In the genomic region with DNA sequence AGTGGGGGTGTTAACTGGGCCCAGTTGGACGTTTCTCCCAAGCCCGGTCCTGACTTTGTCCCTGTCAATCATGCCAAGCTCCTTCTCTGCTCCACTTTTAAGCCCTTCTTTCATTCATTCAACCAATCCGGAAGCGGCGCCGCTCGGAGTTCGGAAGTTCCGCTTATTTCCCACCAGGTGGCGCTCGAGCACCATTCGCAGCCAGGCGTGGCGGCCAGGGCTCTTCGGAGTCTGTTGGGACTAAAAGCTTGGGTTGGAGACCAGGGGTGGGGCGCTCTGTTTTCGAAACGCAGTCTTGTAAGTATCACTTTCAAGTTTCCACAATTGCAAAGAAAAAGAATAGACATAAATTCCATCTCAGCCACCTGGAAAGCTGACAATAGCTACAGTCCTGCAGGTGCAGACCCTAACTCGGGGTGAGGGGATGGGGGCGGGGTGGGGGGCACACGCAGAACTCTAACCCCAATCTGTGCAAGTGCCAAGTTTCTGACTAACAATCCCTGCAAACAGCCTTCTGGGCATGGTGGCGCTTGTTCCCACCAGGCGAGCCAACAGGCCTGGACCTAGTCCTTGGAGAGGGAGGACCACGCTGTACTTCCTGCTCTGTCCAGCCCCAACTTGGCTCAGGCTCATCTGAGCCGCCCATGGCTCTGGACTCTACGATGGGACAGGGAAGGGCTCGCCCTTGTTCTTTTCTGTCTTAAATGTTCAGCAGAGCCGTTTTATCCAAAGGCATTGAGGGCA, we compare ENCODE assay signal across 9 mouse cellular contexts. TPM values are rescaled to one million over a fixed set of nuclear protein-coding genes. Genes with fewer than 3 reads are reported as not detected.
DNase-seq lines count a peak whose midpoint lies in the region; ATAC-seq and TF ChIP-seq lines count a peak whose summit lies in the region.
"Had no signal": no experiment of that assay in that cellular context is flagged by ENCODE, and none has a peak within 500 bp of the region (broad histone marks: within the 10 kb centered on the region; RNA-seq: fewer than 3 reads in every experiment).

No protein-coding gene starts in this region.

- TF ChIP-seq EP300 in liver, embryonic 14.5 days (IDR thresholded peaks at IDR 0.05; ENCODE audit: low read depth): no peak

- H3K4me2 ChIP-seq in heart, embryonic 14.5 days (ENCODE audit: low read length): peak overlapping the region; percentile 58
- peak overlapping the region; percentile 41; the same call in 1 of the 2 replicates for H3K4me2 ChIP-seq in liver, embryonic 14.5 days (ENCODE audit: low read depth)
- H3K4me2 ChIP-seq in stomach, embryonic 14.5 days (replicated peaks; ENCODE audit: low read depth, low read length): peak overlapping the region; percentile 25

- H3K36me3 ChIP-seq in heart, embryonic 14.5 days (ENCODE audit: control insufficient read depth, insufficient read depth, low read length): no peaks in the 10 kb centered on the region
- H3K36me3 ChIP-seq in liver, embryonic 14.5 days (replicated peaks; ENCODE audit: control insufficient read depth, insufficient read depth, low read depth): no peaks in the 10 kb centered on the region
- H3K36me3 ChIP-seq in stomach, embryonic 14.5 days (ENCODE audit: control insufficient read depth, insufficient read depth, low read length): no peaks in the 10 kb centered on the region

- TF ChIP-seq CTCF in liver, embryonic 14.5 days (IDR thresholded peaks at IDR 0.05; ENCODE audit: low read depth): peak; percentile 98

- no peak overlapping the region for H3K9ac ChIP-seq in heart, embryonic 14.5 days (ENCODE audit: low read length)
- no peak overlapping the region for H3K9ac ChIP-seq in liver, embryonic 14.5 days (replicated peaks)
- no peak overlapping the region for H3K9ac ChIP-seq in stomach, embryonic 14.5 days (replicated peaks; ENCODE audit: low read depth, low read length)

- no peaks in the 10 kb centered on the region for H3K27me3 ChIP-seq in heart, embryonic 14.5 days (ENCODE audit: control insufficient read depth, insufficient read depth, low read length)
- no peaks in the 10 kb centered on the region; the same call in 1 of the 2 replicates for H3K27me3 ChIP-seq in liver, embryonic 14.5 days (ENCODE audit: control insufficient read depth, insufficient read depth, low read length)
- H3K27me3 ChIP-seq in stomach, embryonic 14.5 days (ENCODE audit: control insufficient read depth, insufficient read depth, low read length): no peaks in the 10 kb centered on the region

- H3K9me3 ChIP-seq in heart, embryonic 14.5 days (ENCODE audit: control insufficient read depth, low read length): no peaks in the 10 kb centered on the region
- no peaks in the 10 kb centered on the region for H3K9me3 ChIP-seq in liver, embryonic 14.5 days (ENCODE audit: control insufficient read depth, low read length)
- H3K9me3 ChIP-seq in stomach, embryonic 14.5 days (ENCODE audit: control insufficient read depth, low read depth, low read length): no peaks in the 10 kb centered on the region

- H3K4me3 ChIP-seq in brown adipose tissue, adult 24 weeks (ENCODE audit: insufficient read depth, low read depth, low read length): 0 out of 2 replicates have a peak overlapping the region, but pooled peaks have one; percentile 22
- H3K4me3 ChIP-seq in heart, embryonic 14.5 days (ENCODE audit: control insufficient read depth in 1 of 2, insufficient read depth in 1 of 2, low read depth in 1 of 2, low read length in 2 of 2): peak overlapping the region in 1 of 2 experiments; percentile 25; a peak in 1 of 4 replicates
- H3K4me3 ChIP-seq in liver, embryonic 14.5 days (ENCODE audit: insufficient read depth in 1 of 2, low read depth in 2 of 2, low read length in 2 of 2): peak overlapping the region in 1 of 2 experiments; percentile 18; a peak in 2 of 4 replicates
- H3K4me3 ChIP-seq in stomach, embryonic 14.5 days (ENCODE audit: low read depth, low read length): no peak overlapping the region
- H3K4me3 ChIP-seq: erythroblast, embryonic 14.5 days had no signal

- WGBS in heart, embryonic 14.5 days: 19% methylated on average over 28 of the region's 28 CpGs
- WGBS in liver, embryonic 14.5 days (ENCODE audit: insufficient replicate concordance): 13% methylated on average over 28 of the region's 28 CpGs
- WGBS in stomach, embryonic 14.5 days: 20% methylated on average over 28 of the region's 28 CpGs

- DNase-seq in fibroblast of lung, adult 2 months (ENCODE audit: low read depth): peak; percentile 70
- peak; percentile 86 for DNase-seq in kidney, postnatal 14 days
- peak; percentile 51 to 59 (median 56) for DNase-seq in liver, embryonic 14.5 days (ENCODE audit: low read depth in 3 of 3, low spot score in 3 of 3)
- peak; percentile 91 for DNase-seq in neural tube, embryonic 10.5 days (ENCODE audit: extremely low spot score, low spot score)

- H3K27ac ChIP-seq in brown adipose tissue, adult 24 weeks (replicated peaks; ENCODE audit: low read depth, low read length): peak overlapping the region; percentile 40
- H3K27ac ChIP-seq in heart, embryonic 14.5 days (replicated peaks in 1 of 2; ENCODE audit: control insufficient read depth in 1 of 2, insufficient read depth in 1 of 2, low read depth in 2 of 2, low read length in 2 of 2): no peak overlapping the region
- H3K27ac ChIP-seq in liver, embryonic 14.5 days: no peak overlapping the region
- no peak overlapping the region for H3K27ac ChIP-seq in stomach, embryonic 14.5 days (ENCODE audit: low read length)

- H3K4me1 ChIP-seq in brown adipose tissue, adult 24 weeks (ENCODE audit: control insufficient read depth, insufficient read depth, insufficient read length, low read length): peaks cover 18% of the 10 kb centered on the region
- H3K4me1 ChIP-seq in heart, embryonic 14.5 days (ENCODE audit: control insufficient read depth in 2 of 2, insufficient read depth in 2 of 2, low read length in 2 of 2): peaks cover 0 to 4% of the 10 kb centered on the region in 2 experiments; a peak in 1 of 4 replicates
- no peaks in the 10 kb centered on the region for H3K4me1 ChIP-seq in liver, embryonic 14.5 days (replicated peaks; ENCODE audit: control insufficient read depth in 2 of 2, insufficient read depth in 2 of 2, low read length in 1 of 2)
- H3K4me1 ChIP-seq in stomach, embryonic 14.5 days (ENCODE audit: control insufficient read depth, insufficient read depth, low read length): peaks cover 4% of the 10 kb centered on the region; the same call in 1 of the 2 replicates

- ATAC-seq in CD4-positive, CD25-positive, alpha-beta regulatory T cell, adult 4 months: peak; percentile 99
- ATAC-seq in heart, embryonic 14.5 days (ENCODE audit: insufficient number of reproducible peaks, insufficient read depth, low FRiP score, low read depth): no peak
- peak; percentile 62 for ATAC-seq in liver, embryonic 14.5 days (ENCODE audit: insufficient read depth)
- peak; percentile 63; the same call in 1 of the 2 replicates for ATAC-seq in stomach, embryonic 14.5 days (ENCODE audit: insufficient number of reproducible peaks, insufficient read depth, low FRiP score, low read depth)

RNA-seq across cellular contexts. Expression of gene Gnb1, which starts 9.6 kb away (rescaled TPM):
- 100 to 1,000 TPM; 291 TPM for polyA plus RNA-seq in CD4-positive, CD25-positive, alpha-beta regulatory T cell, adult 4 months (2017; shearing (Covaris generic))
- 193 and 220 TPM in 2 replicates for polyA plus RNA-seq in brown adipose tissue, adult 24 weeks (2012; ENCODE audit: insufficient read depth, insufficient read length, missing spikeins)
- 375 and 396 TPM in 2 replicates for polyA plus RNA-seq in heart, embryonic 14.5 days (2014; fragmentation: Nextera tagmentation; extraction: Ambion mirVana)
- polyA plus RNA-seq in liver, embryonic 14.5 days (2012; rRNA removed): 92.8 and 127 TPM in 2 replicates
- polyA plus RNA-seq in liver, embryonic 14.5 days (2014; fragmentation: Nextera tagmentation; extraction: Ambion mirVana): 98.7 and 108 TPM in 2 replicates
- polyA plus RNA-seq in stomach, embryonic 14.5 days (2014; fragmentation: Nextera tagmentation; extraction: Ambion mirVana): 525 and 534 TPM in 2 replicates

RNA-seq across cellular contexts. Expression of gene Tmem52, which starts 12.6 kb away (rescaled TPM):
- not detected for polyA plus RNA-seq in CD4-positive, CD25-positive, alpha-beta regulatory T cell, adult 4 months (2017; shearing (Covaris generic))
- 1.1 and 3.7 TPM in 2 replicates for polyA plus RNA-seq in brown adipose tissue, adult 24 weeks (2012; ENCODE audit: insufficient read depth, insufficient read length, missing spikeins)
- polyA plus RNA-seq in heart, embryonic 14.5 days (2014; fragmentation: Nextera tagmentation; extraction: Ambion mirVana): not detected in 2 replicates
- not detected in 2 replicates for polyA plus RNA-seq in liver, embryonic 14.5 days (2012; rRNA removed)
- polyA plus RNA-seq in liver, embryonic 14.5 days (2014; fragmentation: Nextera tagmentation; extraction: Ambion mirVana): not detected in 2 replicates
- 0.29 TPM in 1 of 2 replicates, not detected in the other for polyA plus RNA-seq in stomach, embryonic 14.5 days (2014; fragmentation: Nextera tagmentation; extraction: Ambion mirVana)
- polyA plus RNA-seq: erythroblast, embryonic 14.5 days had no signal
